ENCODE assay signal across 27 mouse cellular contexts in genomic region chr1:36525774-36526173, GRCm38 (mm10). TPM values are rescaled to one million over a fixed set of nuclear protein-coding genes. Genes with fewer than 3 reads are reported as not detected.
A peak's percentile ranks its signal among the peaks of the same experiment; 100 is the strongest.
DNase-seq lines count a peak whose midpoint lies in the region; ATAC-seq and TF ChIP-seq lines count a peak whose summit lies in the region.
"Had no signal": no experiment of that assay in that cellular context is flagged by ENCODE, and none has a peak within 500 bp of the region (broad histone marks: within the 10 kb centered on the region; RNA-seq: fewer than 3 reads in every experiment).

No protein-coding gene starts in this region.

- intact Hi-C loops in gastrocnemius, adult 2 months (cut with DNase I), result no loop called here

- 79% methylated on average over 12 of the region's 12 CpGs for WGBS in liver, embryonic 16.5 days (ENCODE audit: insufficient replicate concordance)

- H3K4me3 ChIP-seq in gastrocnemius, adult 2 months, result no peak overlapping the region
- H3K4me3 ChIP-seq in liver, embryonic 16.5 days (ENCODE audit: low read depth, low read length), result no peak overlapping the region
- H3K4me3 ChIP-seq: embryonic facial prominence, embryonic 13.5 days; embryonic facial prominence, embryonic 15.5 days; erythroblast, embryonic 14.5 days; forebrain, embryonic 10.5 days; forebrain, embryonic 13.5 days; forebrain, embryonic 15.5 days had no signal

- ATAC-seq in liver, embryonic 16.5 days (ENCODE audit: low read depth), result peak; percentile 75
- ATAC-seq: forebrain, embryonic 13.5 days; forebrain, embryonic 15.5 days had no signal

- H3K4me1 ChIP-seq in liver, embryonic 16.5 days (ENCODE audit: control insufficient read depth, low read depth, low read length), result peaks cover 2% of the 10 kb centered on the region
- H3K4me1 ChIP-seq: forebrain, embryonic 10.5 days had no signal

- no peak overlapping the region for H3K4me2 ChIP-seq in liver, embryonic 16.5 days (ENCODE audit: low read depth, low read length)
- H3K4me2 ChIP-seq: embryonic facial prominence, embryonic 13.5 days; embryonic facial prominence, embryonic 15.5 days; forebrain, embryonic 13.5 days; forebrain, embryonic 15.5 days had no signal

- TF ChIP-seq CTCF in gastrocnemius, adult 2 months (IDR thresholded peaks at IDR 0.05), result no peak

- H3K27ac ChIP-seq in gastrocnemius, adult 2 months, result no peak overlapping the region
- H3K27ac ChIP-seq in liver, embryonic 16.5 days (ENCODE audit: low read length), result no peak overlapping the region
- H3K27ac ChIP-seq: embryonic facial prominence, embryonic 13.5 days; embryonic facial prominence, embryonic 15.5 days; forebrain, embryonic 10.5 days; forebrain, embryonic 15.5 days had no signal

- no peaks in the 10 kb centered on the region for H3K9me3 ChIP-seq in liver, embryonic 16.5 days (replicated peaks; ENCODE audit: control insufficient read depth, low read length)
- H3K9me3 ChIP-seq: embryonic facial prominence, embryonic 13.5 days; embryonic facial prominence, embryonic 15.5 days; forebrain, embryonic 10.5 days; forebrain, embryonic 13.5 days; forebrain, embryonic 15.5 days had no signal

- H3K27me3 ChIP-seq in liver, embryonic 16.5 days (ENCODE audit: control insufficient read depth, insufficient read depth, low read depth, low read length), result no peaks in the 10 kb centered on the region
- H3K27me3 ChIP-seq: embryonic facial prominence, embryonic 13.5 days; embryonic facial prominence, embryonic 15.5 days; forebrain, embryonic 13.5 days; forebrain, embryonic 15.5 days had no signal

- H3K36me3 ChIP-seq in liver, embryonic 16.5 days (ENCODE audit: control insufficient read depth, insufficient read depth), result peaks cover 14% of the 10 kb centered on the region

- no peak overlapping the region for H3K9ac ChIP-seq in liver, embryonic 16.5 days (ENCODE audit: low read depth, low read length)
- H3K9ac ChIP-seq: embryonic facial prominence, embryonic 13.5 days; embryonic facial prominence, embryonic 15.5 days; forebrain, embryonic 13.5 days; forebrain, embryonic 15.5 days had no signal

- peak; percentile 44 for DNase-seq in gastrocnemius, adult 2 months
- DNase-seq in gastrocnemius, adult 18-20 months (ENCODE audit: low spot score), result no peak
- no peak for DNase-seq in liver
- peak; percentile 44 for DNase-seq in yolk sac, embryonic 10.5 days (ENCODE audit: low spot score)
- DNase-seq in layer of hippocampus, adult 8-10 months (ENCODE audit: low spot score in 2 of 2), result no peak
- DNase-seq: adrenal gland, postnatal 10 days; adrenal gland, postnatal 25 days; cerebellum, adult 11 months; cerebellum, adult 18-20 months; cerebellum, adult 8-10 months; cerebellum, adult 9-11 months; cerebellum, postnatal 14 days; cerebellum, postnatal 36 days; embryo, embryonic 11 days had no signal

RNA-seq across cellular contexts. Expression of gene Ankrd23, which starts 10.9 kb away (rescaled TPM):
- 1,000 to 10,000 TPM; 1,971 to 4,216 TPM for total RNA-seq in gastrocnemius, adult 2 months (2021)
- 1,000 to 10,000 TPM; 3,219 to 3,282 TPM for total RNA-seq in gastrocnemius, adult 18-20 months (2021)
- polyA plus RNA-seq in liver, embryonic 16.5 days (2015; fragmentation: Nextera tagmentation; extraction: Ambion mirVana), result 3.2 and 4.3 TPM in 2 replicates
- total RNA-seq in layer of hippocampus, adult 8-10 months (2022), result 1 to 10 TPM; 3.7 to 7.7 (median 5.0) TPM

RNA-seq across cellular contexts. Expression of gene Gm42417, which starts 13.5 kb away (rescaled TPM):
- total RNA-seq in gastrocnemius, adult 2 months (2021), result 1,000 to 10,000 TPM in 1 of 2 experiments, 100 to 1,000 TPM in 1; 819 to 1,877 TPM
- 1,000 to 10,000 TPM; 1,348 to 1,458 TPM for total RNA-seq in gastrocnemius, adult 18-20 months (2021)
- not detected in 2 replicates for polyA plus RNA-seq in liver, embryonic 16.5 days (2015; fragmentation: Nextera tagmentation; extraction: Ambion mirVana)
- under 1 TPM in 1 of 4 experiments, not detected in 3; 0.38 TPM for total RNA-seq in layer of hippocampus, adult 8-10 months (2022)
- total RNA-seq: adrenal gland, adult 2 months; adrenal gland, postnatal 25 days; adrenal gland, postnatal 4 days; common myeloid progenitor, adult 5-6 weeks; ES-E14; MEL had no signal
- polyA plus RNA-seq: adrenal gland, adult 2 months; embryonic facial prominence, embryonic 11.5 days; embryonic facial prominence, embryonic 13.5 days; erythroblast, embryonic 14.5 days; forebrain, embryonic 10.5 days; forebrain, embryonic 15.5 days had no signal

RNA-seq across cellular contexts. Expression of gene Cnnm3, which starts 14.1 kb away (rescaled TPM):
- 10 to 100 TPM in 1 of 2 experiments, 1 to 10 TPM in 1; 9.7 to 12.0 TPM for total RNA-seq in gastrocnemius, adult 2 months (2021)
- 10 to 100 TPM; 11.6 TPM for total RNA-seq in gastrocnemius, adult 18-20 months (2021)
- 0.91 and 1.1 TPM in 2 replicates for polyA plus RNA-seq in liver, embryonic 16.5 days (2015; fragmentation: Nextera tagmentation; extraction: Ambion mirVana)
- total RNA-seq in layer of hippocampus, adult 8-10 months (2022), result 10 to 100 TPM; 33.3 to 47.2 (median 35.7) TPM

RNA-seq across cellular contexts. Expression of gene Ankrd39, which starts 21.5 kb away (rescaled TPM):
- 1 to 10 TPM; 7.2 to 9.3 TPM for total RNA-seq in gastrocnemius, adult 2 months (2021)
- total RNA-seq in gastrocnemius, adult 18-20 months (2021), result 1 to 10 TPM; 7.3 to 8.6 TPM
- polyA plus RNA-seq in liver, embryonic 16.5 days (2015; fragmentation: Nextera tagmentation; extraction: Ambion mirVana), result 5.4 and 6.7 TPM in 2 replicates
- 10 to 100 TPM; 10.3 to 18.2 (median 13.2) TPM for total RNA-seq in layer of hippocampus, adult 8-10 months (2022)

RNA-seq across cellular contexts. Expression of gene Sema4c, which starts 32.4 kb away (rescaled TPM):
- total RNA-seq in gastrocnemius, adult 2 months (2021), result 10 to 100 TPM in 1 of 2 experiments, 1 to 10 TPM in 1; 6.8 to 10.0 TPM
- 1 to 10 TPM; 4.7 to 6.8 TPM for total RNA-seq in gastrocnemius, adult 18-20 months (2021)
- 1.5 and 2.0 TPM in 2 replicates for polyA plus RNA-seq in liver, embryonic 16.5 days (2015; fragmentation: Nextera tagmentation; extraction: Ambion mirVana)
- total RNA-seq in layer of hippocampus, adult 8-10 months (2022), result 10 to 100 TPM; 13.8 to 18.3 (median 15.1) TPM

Comparison
In these comparisons a context has a peak if more than half of its experiments do, and no peak if none do; other contexts are left out.
1. DNase-seq: peak in gastrocnemius, adult 2 months (single experiment) and yolk sac, embryonic 10.5 days (single experiment); none in gastrocnemius, adult 18-20 months (single experiment), liver (single experiment) and layer of hippocampus, adult 8-10 months (0 of 2).
2. RNA of gene Ankrd23, which starts 10.9 kb away (total RNA-seq): 1,971 to 4,216 TPM in gastrocnemius, adult 2 months and 3,219 to 3,282 TPM in gastrocnemius, adult 18-20 months; 3.7 to 7.7 TPM in layer of hippocampus, adult 8-10 months; every median in the first group is over 100 times any median in the second.
3. RNA of gene Gm42417, which starts 13.5 kb away (total RNA-seq): 819 to 1,877 TPM in gastrocnemius, adult 2 months and 1,348 to 1,458 TPM in gastrocnemius, adult 18-20 months; 0.38 TPM in layer of hippocampus, adult 8-10 months; every median in the first group is over 100 times any median in the second.